19 mouse cellular contexts compared by ENCODE assay signal in genomic region chr10:52018471-52018870, GRCm38 (mm10). TPM values are rescaled to one million over a fixed set of nuclear protein-coding genes. Genes with fewer than 3 reads are reported as not detected.
"Had no signal": no experiment of that assay in that cellular context is flagged by ENCODE, and none has a peak within 500 bp of the region (broad histone marks: within the 10 kb centered on the region; RNA-seq: fewer than 3 reads in every experiment).

No protein-coding gene starts in this region.

- H3K36me3 ChIP-seq: neural tube, embryonic 15.5 days; stomach, embryonic 15.5 days had no signal

- H3K9me3 ChIP-seq: neural tube, embryonic 15.5 days; stomach, embryonic 15.5 days had no signal

- H3K4me3 ChIP-seq: neural tube, embryonic 15.5 days; stomach, embryonic 15.5 days had no signal

- DNase-seq: retina, postnatal 1 day; right cerebral cortex, adult 18-20 months; right cerebral cortex, postnatal 14 days; right cerebral cortex, postnatal 25 days; right cerebral cortex, postnatal 4 days; spleen, adult 18-20 months; thymus, adult 18-20 months; thymus, adult 2 months; thymus, postnatal 14 days; thymus, postnatal 25 days; thymus, postnatal 36 days; thymus, postnatal 4 days had no signal

- H3K4me2 ChIP-seq: neural tube, embryonic 15.5 days; stomach, embryonic 15.5 days had no signal

- H3K9ac ChIP-seq: neural tube, embryonic 15.5 days; stomach, embryonic 15.5 days had no signal

- H3K27ac ChIP-seq: neural tube, embryonic 15.5 days; stomach, embryonic 15.5 days; stomach, postnatal 0 days had no signal

RNA-seq across cellular contexts. Expression of gene Vgll2, which starts 3.8 kb away (rescaled TPM):
- total RNA-seq: neutrophil, adult 5-6 weeks had no signal
- polyA plus RNA-seq: small intestine, adult 2 months; spleen, adult 2 months; testis, adult 2 months had no signal
